Mouse (Mus musculus): ENCODE results near the gene Csf1. TPM values are rescaled to one million over a fixed set of nuclear protein-coding genes. Genes with fewer than 3 reads are reported as not detected.

Gene Csf1
- polyA plus RNA-seq, 1 experiment from 2014 or later: 6.0 TPM

- no peaks in the 10 kb centered on the region for H3K9me3 ChIP-seq (ENCODE audit: control insufficient read depth, low read length)
- no peak overlapping the region for H3K27ac ChIP-seq (ENCODE audit: low read depth, low read length)
- WGBS: 91% methylated on average over 1 of the region's 1 CpGs
- H3K27me3 ChIP-seq (ENCODE audit: control insufficient read depth, insufficient read depth, low read length): no peaks in the 10 kb centered on the region
- DNase-seq (ENCODE audit: low spot score) (no peak), ATAC-seq (replicated peaks; ENCODE audit: low FRiP score) (no peak)
- H3K4me1 ChIP-seq (replicated peaks; ENCODE audit: control insufficient read depth, insufficient read depth, low read length): peaks cover 12% of the 10 kb centered on the region
- H3K36me3 ChIP-seq (ENCODE audit: control insufficient read depth, insufficient read depth, low read length): no peaks in the 10 kb centered on the region
- H3K9ac ChIP-seq (ENCODE audit: low read length): no peak overlapping the region
- no peak overlapping the region for H3K4me3 ChIP-seq (ENCODE audit: low read depth, low read length)
- H3K4me2 ChIP-seq (ENCODE audit: low read depth, low read length, severe bottlenecking): no peak overlapping the region
These were observed 26.1 kb upstream of the Csf1 start for GRCm38 (mm10) chr3:107786344-107786743.

- DNase-seq (ENCODE audit: low spot score) (no peak), ATAC-seq (replicated peaks; ENCODE audit: low FRiP score) (no peak)
- no peak overlapping the region for H3K9ac ChIP-seq (ENCODE audit: low read length)
- H3K4me2 ChIP-seq (ENCODE audit: low read depth, low read length, severe bottlenecking): no peak overlapping the region
- H3K9me3 ChIP-seq (ENCODE audit: control insufficient read depth, low read length): no peaks in the 10 kb centered on the region
- peaks cover 12% of the 10 kb centered on the region for H3K4me1 ChIP-seq (replicated peaks; ENCODE audit: control insufficient read depth, insufficient read depth, low read length)
- no peak overlapping the region for H3K27ac ChIP-seq (ENCODE audit: low read depth, low read length)
- WGBS: 91% methylated on average over 4 of the region's 4 CpGs
- H3K4me3 ChIP-seq (ENCODE audit: low read depth, low read length): no peak overlapping the region
- H3K36me3 ChIP-seq (ENCODE audit: control insufficient read depth, insufficient read depth, low read length): no peaks in the 10 kb centered on the region
- H3K27me3 ChIP-seq (ENCODE audit: control insufficient read depth, insufficient read depth, low read length): no peaks in the 10 kb centered on the region
These were observed 25.3 kb upstream of the Csf1 start for GRCm38 (mm10) chr3:107785546-107785945.

- DNase-seq (ENCODE audit: low spot score): no peak
- no peaks in the 10 kb centered on the region for H3K36me3 ChIP-seq (ENCODE audit: control insufficient read depth, insufficient read depth, low read length)
- WGBS: 93% methylated on average over 3 of the region's 3 CpGs
These were observed 23.0 kb upstream of the Csf1 start for GRCm38 (mm10) chr3:107783315-107783714.

GRCm38 (mm10) chr3:107781304-107781703 is 21.0 kb upstream of the Csf1 start:
- 88% methylated on average over 5 of the region's 5 CpGs for WGBS
- Histone ChIP-seq H3K9me3 (ENCODE audit: control insufficient read depth, low read length) (no peaks in the 10 kb centered on the region), H3K27ac (ENCODE audit: low read depth, low read length) (no peak overlapping the region), H3K27me3 (ENCODE audit: control insufficient read depth, insufficient read depth, low read length) (no peaks in the 10 kb centered on the region), H3K4me2 (ENCODE audit: low read depth, low read length, severe bottlenecking) (no peak overlapping the region), H3K36me3 (ENCODE audit: control insufficient read depth, insufficient read depth, low read length) (no peaks in the 10 kb centered on the region), H3K4me3 (ENCODE audit: low read depth, low read length) (no peak overlapping the region), H3K9ac (ENCODE audit: low read length) (no peak overlapping the region), H3K4me1 (replicated peaks; ENCODE audit: control insufficient read depth, insufficient read depth, low read length) (peaks cover under 1% of the 10 kb centered on the region; the same call in 1 of the 2 replicates)
- no peak for ATAC-seq (replicated peaks; ENCODE audit: low FRiP score)
- no peak for DNase-seq (ENCODE audit: low spot score)

More at GRCm38 (mm10) chr3:107783315-107783714, 23.0 kb upstream of the Csf1 start:
- H3K27ac ChIP-seq (ENCODE audit: low read depth, low read length): no peak overlapping the region
- no peak overlapping the region for H3K9ac ChIP-seq (ENCODE audit: low read length)
- H3K4me1 ChIP-seq (replicated peaks; ENCODE audit: control insufficient read depth, insufficient read depth, low read length): peaks cover 12% of the 10 kb centered on the region
- no peak for ATAC-seq (replicated peaks; ENCODE audit: low FRiP score)
- no peaks in the 10 kb centered on the region for H3K9me3 ChIP-seq (ENCODE audit: control insufficient read depth, low read length)
- no peak overlapping the region for H3K4me3 ChIP-seq (ENCODE audit: low read depth, low read length)
- no peaks in the 10 kb centered on the region for H3K27me3 ChIP-seq (ENCODE audit: control insufficient read depth, insufficient read depth, low read length)
- H3K4me2 ChIP-seq (ENCODE audit: low read depth, low read length, severe bottlenecking): no peak overlapping the region

- 93% methylated on average over 6 of the region's 6 CpGs for WGBS
These were observed 17.7 kb upstream of the Csf1 start for GRCm38 (mm10) chr3:107778016-107778415.

GRCm38 (mm10) chr3:107776295-107776694 is 16.0 kb upstream of the Csf1 start:
- Histone ChIP-seq H3K4me3 (ENCODE audit: low read depth, low read length) (no peak overlapping the region), H3K27me3 (ENCODE audit: control insufficient read depth, insufficient read depth, low read length) (no peaks in the 10 kb centered on the region), H3K27ac (ENCODE audit: low read depth, low read length) (no peak overlapping the region), H3K4me2 (ENCODE audit: low read depth, low read length, severe bottlenecking) (no peak overlapping the region), H3K9me3 (ENCODE audit: control insufficient read depth, low read length) (no peaks in the 10 kb centered on the region), H3K4me1 (replicated peaks; ENCODE audit: control insufficient read depth, insufficient read depth, low read length) (peaks cover 3% of the 10 kb centered on the region; the same call in 1 of the 2 replicates), H3K9ac (ENCODE audit: low read length) (no peak overlapping the region), H3K36me3 (ENCODE audit: control insufficient read depth, insufficient read depth, low read length) (no peaks in the 10 kb centered on the region)
- 37% methylated on average over 3 of the region's 3 CpGs for WGBS
- ATAC-seq (replicated peaks; ENCODE audit: low FRiP score) (no peak), DNase-seq (ENCODE audit: low spot score) (no peak)

More at GRCm38 (mm10) chr3:107778016-107778415, 17.7 kb upstream of the Csf1 start:
- Histone ChIP-seq H3K36me3 (ENCODE audit: control insufficient read depth, insufficient read depth, low read length) (no peaks in the 10 kb centered on the region), H3K9ac (ENCODE audit: low read length) (no peak overlapping the region), H3K27me3 (ENCODE audit: control insufficient read depth, insufficient read depth, low read length) (no peaks in the 10 kb centered on the region), H3K27ac (ENCODE audit: low read depth, low read length) (no peak overlapping the region), H3K4me2 (ENCODE audit: low read depth, low read length, severe bottlenecking) (no peak overlapping the region), H3K4me1 (replicated peaks; ENCODE audit: control insufficient read depth, insufficient read depth, low read length) (peaks cover 3% of the 10 kb centered on the region; the same call in 1 of the 2 replicates), H3K4me3 (ENCODE audit: low read depth, low read length) (no peak overlapping the region), H3K9me3 (ENCODE audit: control insufficient read depth, low read length) (no peaks in the 10 kb centered on the region)
- ATAC-seq (replicated peaks; ENCODE audit: low FRiP score): no peak
- DNase-seq (ENCODE audit: low spot score): no peak

- Histone ChIP-seq H3K4me2 (ENCODE audit: low read depth, low read length, severe bottlenecking) (no peak overlapping the region), H3K9ac (ENCODE audit: low read length) (no peak overlapping the region), H3K27me3 (ENCODE audit: control insufficient read depth, insufficient read depth, low read length) (no peaks in the 10 kb centered on the region), H3K27ac (ENCODE audit: low read depth, low read length) (no peak overlapping the region), H3K36me3 (ENCODE audit: control insufficient read depth, insufficient read depth, low read length) (no peaks in the 10 kb centered on the region), H3K9me3 (ENCODE audit: control insufficient read depth, low read length) (no peaks in the 10 kb centered on the region), H3K4me3 (ENCODE audit: low read depth, low read length) (no peak overlapping the region), H3K4me1 (replicated peaks; ENCODE audit: control insufficient read depth, insufficient read depth, low read length) (peaks cover 3% of the 10 kb centered on the region; the same call in 1 of the 2 replicates)
- 41% methylated on average over 3 of the region's 3 CpGs for WGBS
- no peak for ATAC-seq (replicated peaks; ENCODE audit: low FRiP score)
- no peak for DNase-seq (ENCODE audit: low spot score)
These were observed 15.5 kb upstream of the Csf1 start for GRCm38 (mm10) chr3:107775736-107776135.

- H3K9ac ChIP-seq (ENCODE audit: low read length): no peak overlapping the region
- H3K27ac ChIP-seq (ENCODE audit: low read depth, low read length): no peak overlapping the region
- WGBS: 47% methylated on average over 5 of the region's 5 CpGs
- no peaks in the 10 kb centered on the region for H3K36me3 ChIP-seq (ENCODE audit: control insufficient read depth, insufficient read depth, low read length)
- H3K27me3 ChIP-seq (ENCODE audit: control insufficient read depth, insufficient read depth, low read length): no peaks in the 10 kb centered on the region
- H3K4me2 ChIP-seq (ENCODE audit: low read depth, low read length, severe bottlenecking): no peak overlapping the region
- H3K4me1 ChIP-seq (replicated peaks; ENCODE audit: control insufficient read depth, insufficient read depth, low read length): peaks cover 3% of the 10 kb centered on the region; the same call in 1 of the 2 replicates
- H3K4me3 ChIP-seq (ENCODE audit: low read depth, low read length): no peak overlapping the region
- DNase-seq (ENCODE audit: low spot score) (no peak), ATAC-seq (replicated peaks; ENCODE audit: low FRiP score) (no peak)
- H3K9me3 ChIP-seq (ENCODE audit: control insufficient read depth, low read length): no peaks in the 10 kb centered on the region
These were observed 14.8 kb upstream of the Csf1 start for GRCm38 (mm10) chr3:107775056-107775455.

GRCm38 (mm10) chr3:107772860-107773259 is 12.6 kb upstream of the Csf1 start:
- Histone ChIP-seq H3K27ac (ENCODE audit: low read depth, low read length) (no peak overlapping the region), H3K36me3 (ENCODE audit: control insufficient read depth, insufficient read depth, low read length) (no peaks in the 10 kb centered on the region), H3K27me3 (ENCODE audit: control insufficient read depth, insufficient read depth, low read length) (no peaks in the 10 kb centered on the region), H3K9me3 (ENCODE audit: control insufficient read depth, low read length) (no peaks in the 10 kb centered on the region), H3K9ac (ENCODE audit: low read length) (no peak overlapping the region), H3K4me1 (replicated peaks; ENCODE audit: control insufficient read depth, insufficient read depth, low read length) (peaks cover 3% of the 10 kb centered on the region; the same call in 1 of the 2 replicates), H3K4me2 (ENCODE audit: low read depth, low read length, severe bottlenecking) (no peak overlapping the region), H3K4me3 (ENCODE audit: low read depth, low read length) (no peak overlapping the region)
- ATAC-seq (replicated peaks; ENCODE audit: low FRiP score) (no peak), DNase-seq (ENCODE audit: low spot score) (no peak)
- WGBS: 81% methylated on average over 5 of the region's 5 CpGs

Data from forebrain, embryonic 11.5 days (tissue).